Mouse (Mus musculus) ES-CJ7 (cell line): ENCODE measurements around the gene Pknox1.

Source experiments
- DNase-seq: peaks from one replicate; pipeline ENCODE4 v3.0.0; 2011; ENCODE audit warnings: low read depth, low spot score

Pknox1 gene

GRCm38 (mm10) chr17:31646199-31647002 lies 81.9 kb downstream of the Pknox1 start:
- peak; percentile 45 for DNase-seq

- no peak for DNase-seq
These were observed 87.6 kb downstream of the Pknox1 start for GRCm38 (mm10) chr17:31652152-31652551.

GRCm38 (mm10) chr17:31653277-31653676 lies 88.7 kb downstream of the Pknox1 start:
- DNase-seq: no peak

- DNase-seq: peak; percentile 36
These were observed 90.8 kb downstream of the Pknox1 start for GRCm38 (mm10) chr17:31655366-31655765.

GRCm38 (mm10) chr17:31656682-31657081 lies 92.1 kb downstream of the Pknox1 start:
- DNase-seq: no peak
